Mouse (Mus musculus) ES-Bruce4 (cell line): ENCODE measurements around the gene Slc5a4a.

Experiments
- CTCF ChIP-seq: IDR thresholded peaks from one replicate; pipeline ENCODE4 v1.8.1; 2011; ENCODE audit warnings: low read depth, low read length
- EP300 ChIP-seq: IDR thresholded peaks from 2 replicates; pipeline ENCODE4 v1.6.1; 2011; ENCODE audit warnings: low read depth, low read length; ENCODE audit not compliant: insufficient read depth
- POLR2A ChIP-seq: IDR thresholded peaks from one replicate; pipeline ENCODE4 v1.8.1; 2011; ENCODE audit warnings: low read length; ENCODE audit not compliant: insufficient read depth

DNA sequence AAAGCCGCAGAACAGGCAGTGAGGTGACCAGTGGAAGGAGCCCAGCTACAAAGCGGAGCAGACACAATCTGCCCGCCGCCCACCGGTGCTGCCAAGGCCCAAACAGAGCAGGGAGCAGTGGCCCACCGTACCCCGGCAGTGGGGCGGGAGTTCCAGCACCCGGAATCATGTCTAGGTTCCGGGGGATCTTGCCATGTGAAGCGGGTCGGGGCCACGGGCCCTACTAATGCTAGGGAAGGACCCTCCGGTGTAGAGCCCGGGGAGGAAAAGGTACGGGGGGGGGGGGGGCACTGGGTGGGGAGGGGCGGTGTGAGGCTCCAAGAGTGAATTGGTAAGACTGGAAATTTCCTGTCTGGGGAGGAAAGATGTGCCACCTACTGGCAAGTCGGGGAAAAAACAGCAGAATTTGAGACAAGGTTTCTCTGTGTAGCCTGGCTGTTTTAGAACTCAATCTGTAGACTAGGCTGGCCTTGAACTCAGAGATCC, 56.6 kb downstream of the Slc5a4a start:
- TF ChIP-seq CTCF (no peak), EP300 (no peak), POLR2A (no peak)
